Mouse (Mus musculus) intestine, embryonic 15.5 days (tissue): ENCODE measurements around the gene Clptm1. TPM values are rescaled to one million over a fixed set of nuclear protein-coding genes. Genes with fewer than 3 reads are reported as not detected.
A peak's percentile ranks its signal among the peaks of the same experiment; 100 is the strongest.

ENCODE experiments used
- ATAC-seq: fragments of 200-750 bp; cut with Nextera tagmentation; 2 replicates; pipeline ENCODE4 v1.8.0; 2017; ENCODE audit warnings: moderate TSS enrichment, moderate library complexity
- H3K27ac ChIP-seq: fragments of 300-500 bp; sonication (generic); 2 replicates; pipeline ENCODE4 v1.5.1; 2015; ENCODE audit warnings: mild to moderate bottlenecking, inconsistent platforms
- H3K27me3 ChIP-seq: fragments of 300-500 bp; sonication (generic); replicated peaks from 2 replicates; pipeline ENCODE4 v1.6.1; 2015; ENCODE audit warnings: inconsistent platforms
- H3K36me3 ChIP-seq: fragments of 300-500 bp; sonication (generic); 2 replicates; pipeline ENCODE4 v1.6.1; 2015; ENCODE audit warnings: inconsistent platforms
- H3K4me1 ChIP-seq: fragments of 300-500 bp; sonication (generic); replicated peaks from 2 replicates; pipeline ENCODE4 v1.6.1; 2015; ENCODE audit warnings: inconsistent platforms
- H3K4me2 ChIP-seq: fragments of 300-500 bp; sonication (generic); replicated peaks from 2 replicates; pipeline ENCODE4 v1.6.1; 2015; ENCODE audit warnings: mild to moderate bottlenecking, inconsistent platforms
- H3K4me3 ChIP-seq: fragments of 300-500 bp; sonication (generic); replicated peaks from 2 replicates; pipeline ENCODE4 v1.5.1; 2015; ENCODE audit warnings: inconsistent platforms
- H3K9ac ChIP-seq: fragments of 300-500 bp; sonication (generic); 2 replicates; pipeline ENCODE4 v1.6.1; 2015; ENCODE audit warnings: inconsistent platforms
- H3K9me3 ChIP-seq: fragments of 300-500 bp; sonication (generic); 2 replicates; pipeline ENCODE4 v1.6.1; 2016; ENCODE audit warnings: inconsistent platforms
- WGBS: fragments of 180-500 bp; shearing (Covaris S2); methylation state at CpG from one replicate; pipeline ENCODE4 v1.1.7; 2015; 5-methylcytosine and 5-hydroxymethylcytosine counted together
- polyA plus RNA-seq: library from polyadenylated mRNA; unstranded; fragments of >200 nt; fragmentation: Nextera tagmentation; extraction: Ambion mirVana; gene quantifications from 2 replicates; pipeline ENCODE4 v1.2.1, GENCODE M21; 2015

The Clptm1 gene
- 77.2 and 85.6 TPM in 2 replicates for polyA plus RNA-seq

DNA sequence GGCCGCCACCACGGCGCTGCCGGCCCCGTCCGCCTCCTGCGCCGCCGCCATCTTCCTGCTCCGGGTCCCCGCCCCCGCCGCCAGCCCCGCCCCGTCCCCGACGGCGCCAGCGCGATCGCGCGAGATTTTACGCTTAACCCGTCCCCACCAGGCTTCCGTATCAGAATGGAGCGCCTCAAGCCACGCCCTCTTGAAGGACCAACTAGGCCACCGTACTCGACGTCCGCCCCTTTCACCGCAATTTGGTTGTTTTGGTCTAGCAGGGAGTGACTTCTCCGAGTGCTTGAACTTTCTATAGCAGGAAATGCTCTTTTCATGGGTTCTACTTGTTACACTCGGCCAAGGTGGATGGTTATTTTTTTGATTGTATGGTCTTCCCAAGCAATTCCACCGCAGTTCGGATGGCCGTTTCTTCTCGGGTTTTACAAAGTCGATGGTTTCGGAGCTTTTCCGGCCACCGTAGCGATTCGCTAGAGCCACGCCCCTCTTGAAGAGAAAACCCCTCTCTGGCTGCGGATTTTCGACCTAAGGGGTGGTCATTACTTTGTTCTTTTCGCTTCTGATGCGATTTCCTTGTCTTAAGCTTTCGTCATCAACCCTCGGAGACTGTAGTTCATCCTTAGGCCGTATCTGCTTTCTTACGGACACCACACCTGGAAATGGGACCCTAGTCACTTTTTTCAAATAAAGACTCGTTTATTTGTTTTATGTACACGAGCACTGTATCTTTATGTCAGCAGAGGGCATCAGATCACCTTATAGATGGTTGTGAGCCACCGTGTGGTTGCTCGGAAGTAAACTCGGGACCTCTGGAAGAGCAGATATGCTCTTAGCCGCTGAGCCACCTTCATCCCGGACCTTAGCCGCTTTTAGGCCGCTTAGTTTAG lies at the start of gene Clptm1:
Gene Clptm1, minus strand, starts transcription at position 79 of the 887 bp plus-strand sequence.
- Histone ChIP-seq H3K4me1 (peaks cover 21% of the 10 kb centered on the region), H3K9ac (peak within 1 kb of the TSS; percentile 86), H3K4me2 (peak within 1 kb of the TSS; percentile 72), H3K4me3 (peak within 1 kb of the TSS; percentile 95), H3K27ac (peak within 1 kb of the TSS; percentile 88), H3K27me3 (no peaks in the 10 kb centered on the region), H3K36me3 (no peaks in the 10 kb centered on the region), H3K9me3 (no peaks in the 10 kb centered on the region)
- ATAC-seq = peak; percentile 87
- WGBS = under 1% methylated on average over 63 of the region's 63 CpGs

DNA sequence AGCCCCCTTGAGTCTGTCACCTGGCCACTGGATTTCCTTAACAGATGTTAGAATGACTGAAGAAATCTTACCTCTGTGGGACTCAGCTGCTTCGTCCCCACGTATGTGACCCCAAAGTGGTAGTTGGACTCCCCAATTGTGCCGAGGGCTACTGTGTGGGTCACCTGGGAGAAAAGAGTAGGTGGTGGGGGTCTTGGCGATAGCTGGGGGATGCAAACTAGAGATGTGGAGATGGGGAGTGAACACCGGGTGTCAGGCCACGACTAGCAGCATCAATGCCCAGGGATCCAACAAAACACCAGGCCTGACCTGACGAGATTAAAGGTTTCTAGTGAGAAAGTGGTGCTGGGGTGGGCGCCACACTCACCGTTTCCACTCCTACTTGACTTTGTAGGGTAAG lies 48.8 kb upstream of the Clptm1 start:
- Histone ChIP-seq H3K4me1 (peaks cover 9% of the 10 kb centered on the region; the same call in 1 of the 2 replicates), H3K27ac (no peak overlapping the region), H3K36me3 (peaks cover 30% of the 10 kb centered on the region), H3K4me2 (peak overlapping the region; percentile 79; the same call in 1 of the 2 replicates), H3K9me3 (no peaks in the 10 kb centered on the region), H3K9ac (peak overlapping the region; percentile 96), H3K4me3 (no peak overlapping the region), H3K27me3 (no peaks in the 10 kb centered on the region)
- no peak for ATAC-seq
- 86% methylated on average over 9 of the region's 9 CpGs for WGBS

DNA sequence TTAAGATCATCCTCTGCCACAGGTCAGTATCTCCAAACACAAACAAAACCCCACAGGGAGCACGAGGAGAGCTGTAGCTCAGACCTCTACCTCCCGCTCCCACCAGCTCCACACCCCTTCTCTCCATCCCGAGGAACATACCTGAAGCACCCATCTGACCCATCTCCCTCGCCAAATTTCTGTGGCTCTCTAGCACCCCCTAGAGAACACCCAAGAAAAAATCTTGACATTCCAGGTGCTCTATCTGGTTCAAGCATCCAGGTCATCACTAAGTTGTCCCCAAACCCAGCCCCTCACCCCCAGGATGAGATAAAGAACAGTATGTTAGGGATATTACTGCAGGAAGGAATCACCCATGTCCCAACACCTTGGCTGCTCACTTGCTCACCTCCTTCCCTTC lies 48.4 kb upstream of the Clptm1 start:
- no peak overlapping the region for H3K9ac ChIP-seq
- H3K4me3 ChIP-seq = no peak overlapping the region
- no peaks in the 10 kb centered on the region for H3K9me3 ChIP-seq
- WGBS = 39% methylated on average over 4 of the region's 4 CpGs
- H3K4me2 ChIP-seq = no peak overlapping the region
- H3K27me3 ChIP-seq = no peaks in the 10 kb centered on the region
- H3K4me1 ChIP-seq = peaks cover 9% of the 10 kb centered on the region; the same call in 1 of the 2 replicates
- peaks cover 30% of the 10 kb centered on the region for H3K36me3 ChIP-seq
- ATAC-seq = no peak
- H3K27ac ChIP-seq = no peak overlapping the region

DNA sequence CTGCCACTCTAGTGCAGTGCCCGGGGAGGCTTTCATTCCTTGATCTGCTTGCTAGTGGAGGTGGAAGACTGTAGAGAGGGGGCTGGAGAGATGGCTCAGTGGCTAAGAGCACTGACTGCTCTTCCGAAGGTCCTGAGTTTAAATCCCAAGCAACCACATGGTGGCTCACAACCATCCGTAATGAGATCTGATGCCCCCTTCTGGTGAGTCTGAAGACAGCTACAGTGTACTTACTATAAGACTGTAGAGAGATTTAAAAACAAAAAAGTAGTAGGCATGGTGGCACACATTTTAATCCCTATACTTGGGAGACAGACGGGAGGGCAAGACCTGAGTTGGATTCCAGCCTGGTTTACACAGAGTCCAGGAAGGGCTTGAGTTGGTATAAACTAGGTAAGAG lies 47.6 kb upstream of the Clptm1 start:
- Histone ChIP-seq H3K4me1 (peaks cover 9% of the 10 kb centered on the region; the same call in 1 of the 2 replicates), H3K27ac (no peak overlapping the region), H3K9me3 (no peaks in the 10 kb centered on the region), H3K4me3 (no peak overlapping the region), H3K4me2 (no peak overlapping the region), H3K9ac (no peak overlapping the region), H3K27me3 (no peaks in the 10 kb centered on the region), H3K36me3 (peaks cover 30% of the 10 kb centered on the region)
- no peak for ATAC-seq
- 77% methylated on average over 4 of the region's 4 CpGs for WGBS

DNA sequence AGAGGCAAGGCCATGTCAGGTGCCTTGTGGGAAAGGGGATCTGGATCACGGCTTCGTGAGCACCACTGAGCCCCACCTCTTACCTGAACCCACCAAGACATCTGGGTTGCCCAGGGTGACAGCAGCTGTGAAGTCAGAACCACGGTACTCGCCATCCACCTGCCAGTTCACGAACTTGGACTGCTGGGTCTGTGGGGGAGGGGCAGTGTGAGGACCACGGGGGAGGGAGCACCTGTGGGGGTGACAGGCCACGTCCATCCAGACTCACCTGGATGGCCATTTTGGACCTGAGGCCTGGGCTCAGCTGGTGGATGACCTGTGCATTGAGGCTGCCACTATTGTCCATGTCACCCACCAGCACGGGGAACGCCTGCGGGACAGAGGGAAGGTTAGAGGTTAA lies 45.8 kb upstream of the Clptm1 start:
- Histone ChIP-seq H3K4me3 (no peak overlapping the region), H3K9me3 (no peaks in the 10 kb centered on the region), H3K36me3 (peaks cover 38% of the 10 kb centered on the region), H3K27ac (no peak overlapping the region), H3K4me1 (0 out of 2 replicates have a peak, but pooled peaks cover 9% of the 10 kb centered on the region), H3K4me2 (no peak overlapping the region), H3K9ac (no peak overlapping the region), H3K27me3 (no peaks in the 10 kb centered on the region)
- 88% methylated on average over 10 of the region's 10 CpGs for WGBS
- ATAC-seq = no peak

DNA sequence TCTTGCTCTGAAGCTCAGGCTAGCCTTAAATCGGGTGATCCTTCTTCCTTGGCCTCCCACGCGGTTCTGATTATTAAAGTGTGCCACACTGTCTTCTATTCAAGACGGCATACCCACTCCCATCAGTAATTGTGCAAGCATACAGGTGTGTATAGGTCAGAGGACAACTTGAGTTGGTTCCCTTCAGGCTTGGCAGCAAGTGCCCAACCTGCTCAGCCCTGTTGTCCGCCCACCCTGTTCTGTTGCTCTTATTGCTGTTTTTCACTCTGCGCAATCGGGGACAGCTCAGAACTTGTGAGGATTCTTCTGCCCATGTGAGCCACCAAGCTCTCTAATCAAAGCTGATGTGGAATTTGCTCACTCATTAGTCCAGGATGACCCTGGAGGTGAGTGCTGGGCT lies 40.4 kb upstream of the Clptm1 start:
- WGBS = 97% methylated on average over 7 of the region's 7 CpGs
- no peak overlapping the region for H3K4me2 ChIP-seq
- H3K36me3 ChIP-seq = peaks cover 30% of the 10 kb centered on the region
- H3K9ac ChIP-seq = no peak overlapping the region
- H3K4me3 ChIP-seq = no peak overlapping the region
- H3K27ac ChIP-seq = no peak overlapping the region
- no peaks in the 10 kb centered on the region for H3K9me3 ChIP-seq
- no peaks in the 10 kb centered on the region for H3K27me3 ChIP-seq
- peaks cover 17% of the 10 kb centered on the region for H3K4me1 ChIP-seq
- ATAC-seq = no peak

DNA sequence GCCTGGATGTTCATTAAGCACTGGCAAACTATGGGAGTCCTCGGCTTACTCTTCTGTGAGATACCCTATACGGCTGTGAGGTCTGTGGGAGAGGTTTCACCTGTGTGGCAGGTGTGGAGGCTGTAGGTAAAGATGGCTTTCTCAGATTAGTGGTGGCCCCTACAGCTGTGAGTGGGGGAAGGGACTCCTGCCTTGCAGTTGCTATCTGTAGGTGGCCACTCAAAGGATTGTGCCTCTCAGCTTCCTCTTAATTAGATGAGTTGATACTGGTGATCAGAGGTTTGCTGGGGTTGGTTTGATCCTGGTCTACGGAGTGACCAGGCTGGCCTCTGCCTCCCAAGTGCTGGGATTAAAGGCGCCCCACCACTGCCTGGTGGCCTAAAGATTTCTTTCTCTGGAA lies 39.6 kb upstream of the Clptm1 start:
- WGBS = 87% methylated on average over 4 of the region's 4 CpGs
- no peak for ATAC-seq

DNA sequence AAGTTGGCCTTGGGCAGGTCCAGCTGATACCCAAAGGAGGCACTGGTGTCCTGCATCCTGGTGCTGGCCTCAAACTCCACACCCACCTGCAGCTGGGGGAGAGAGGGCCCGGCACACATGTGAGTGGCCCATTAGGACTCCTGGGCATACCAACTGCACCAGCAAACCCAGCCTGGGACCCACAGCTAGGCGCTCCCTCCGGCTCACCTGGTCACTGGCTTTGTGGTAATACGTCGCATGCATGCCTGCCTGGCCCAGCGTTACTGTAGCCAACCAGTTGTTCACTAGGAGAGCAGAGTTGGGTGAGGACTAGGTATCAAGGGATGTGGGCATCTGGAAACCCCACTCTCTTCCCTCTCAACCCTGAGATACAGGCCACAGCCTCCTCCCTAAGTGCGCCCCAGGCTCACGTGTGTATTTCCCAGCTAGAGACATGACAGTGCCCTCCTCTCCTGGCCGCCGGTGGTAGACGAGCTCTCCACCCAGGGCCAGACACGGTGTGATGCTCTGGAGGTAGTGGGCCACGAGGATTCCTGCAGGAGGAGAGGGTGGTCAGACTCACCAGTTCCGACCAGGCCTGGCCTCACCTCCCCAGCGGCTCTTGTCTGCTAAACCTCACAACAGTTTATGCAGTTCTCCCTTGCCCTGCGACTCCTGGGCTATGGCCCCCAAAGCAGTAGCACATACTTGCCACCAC lies 38.2 kb upstream of the Clptm1 start:
- 90% methylated on average over 16 of the region's 16 CpGs for WGBS
- peaks cover 16% of the 10 kb centered on the region for H3K36me3 ChIP-seq
- no peak overlapping the region for H3K27ac ChIP-seq
- ATAC-seq = no peak
- H3K9me3 ChIP-seq = no peaks in the 10 kb centered on the region
- no peaks in the 10 kb centered on the region for H3K27me3 ChIP-seq
- H3K4me1 ChIP-seq = peaks cover 35% of the 10 kb centered on the region
- H3K4me3 ChIP-seq = no peak overlapping the region
- H3K9ac ChIP-seq = no peak overlapping the region
- H3K4me2 ChIP-seq = no peak overlapping the region

More for the DNA sequence above, 39.6 kb upstream of the Clptm1 start:
- Histone ChIP-seq H3K4me3 (no peak overlapping the region), H3K9me3 (no peaks in the 10 kb centered on the region), H3K4me1 (peaks cover 20% of the 10 kb centered on the region), H3K27ac (no peak overlapping the region), H3K36me3 (peaks cover 23% of the 10 kb centered on the region), H3K27me3 (no peaks in the 10 kb centered on the region), H3K4me2 (no peak overlapping the region), H3K9ac (no peak overlapping the region)

DNA sequence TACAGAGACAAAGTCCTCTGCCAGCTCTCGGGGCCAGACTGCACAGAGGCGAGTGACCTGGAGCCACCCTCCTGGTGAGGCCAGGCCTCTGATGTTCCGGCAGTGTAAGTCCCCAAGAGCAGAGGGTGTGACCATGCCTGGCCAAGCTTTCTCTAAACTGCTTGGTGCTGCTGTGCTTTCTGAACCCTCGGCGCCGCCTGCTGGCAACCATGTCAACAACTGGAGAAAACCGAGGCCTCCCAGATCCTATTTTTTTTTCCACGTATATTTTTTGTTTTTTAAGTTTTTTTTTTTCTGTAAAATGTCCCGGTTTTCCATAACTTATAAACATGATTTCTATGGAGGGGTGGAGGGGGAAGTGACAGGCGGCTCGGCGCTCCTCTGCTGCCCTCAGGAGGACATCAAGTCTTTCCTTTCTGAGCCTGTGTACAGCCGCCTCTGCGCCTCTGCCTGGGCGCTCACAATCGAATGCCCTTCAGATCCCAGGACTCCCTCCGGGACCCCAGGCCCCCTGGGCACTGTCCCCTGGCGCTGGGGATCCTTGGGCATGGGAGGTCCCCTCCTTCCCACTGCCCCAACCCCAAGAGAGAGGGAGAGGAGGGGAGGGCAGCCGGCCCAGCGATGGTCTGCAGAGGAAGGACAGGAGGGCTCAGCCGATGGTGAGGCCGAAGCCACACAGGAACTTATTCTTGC lies 36.4 kb upstream of the Clptm1 start:
- peak overlapping the region; percentile 28; the same call in 1 of the 2 replicates for H3K9ac ChIP-seq
- peaks cover 37% of the 10 kb centered on the region for H3K4me1 ChIP-seq
- peak overlapping the region; percentile 83 for H3K27ac ChIP-seq
- peak; percentile 92 for ATAC-seq
- no peak overlapping the region for H3K4me3 ChIP-seq
- H3K4me2 ChIP-seq = 0 out of 2 replicates have a peak overlapping the region, but pooled peaks have one; percentile 9
- H3K9me3 ChIP-seq = no peaks in the 10 kb centered on the region
- 28% methylated on average over 22 of the region's 22 CpGs for WGBS
- no peaks in the 10 kb centered on the region for H3K27me3 ChIP-seq
- H3K36me3 ChIP-seq = peaks cover 10% of the 10 kb centered on the region

DNA sequence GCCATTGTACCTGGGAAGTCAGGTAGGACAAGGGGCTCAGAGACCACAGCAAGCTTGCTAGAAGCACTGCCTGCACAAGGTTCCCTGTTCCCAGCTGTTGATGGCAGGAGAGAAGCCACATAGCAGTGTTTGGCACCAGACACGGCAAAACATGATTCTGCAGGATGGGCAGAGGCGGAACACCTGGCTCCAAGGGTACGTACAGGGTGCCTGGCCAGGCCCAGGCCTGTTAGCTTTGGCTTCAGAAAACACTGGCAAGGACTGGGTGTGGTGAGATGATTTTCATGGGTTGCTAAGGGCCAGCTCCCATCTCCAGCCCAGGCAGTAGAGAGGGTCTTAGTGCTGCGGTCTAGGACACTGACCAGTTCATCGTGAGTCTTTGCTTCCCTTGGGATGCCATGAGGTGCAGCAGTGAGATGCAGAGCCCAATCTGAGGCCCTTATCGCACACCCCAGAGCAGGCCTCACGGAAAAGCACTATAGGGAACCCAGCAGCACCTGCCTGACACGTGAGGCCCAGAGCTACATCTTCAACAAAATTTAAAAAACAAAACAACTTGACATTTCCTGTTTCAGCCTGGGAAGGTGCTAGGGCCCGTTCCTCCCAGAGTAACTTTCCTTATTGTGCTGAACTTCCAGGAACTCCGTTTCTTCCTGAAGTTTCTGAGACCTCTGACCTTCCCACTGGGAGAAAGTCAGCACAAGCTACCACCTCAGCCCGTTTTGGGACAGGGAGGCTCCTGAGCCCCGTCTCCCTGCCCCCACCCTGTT lies 35.7 kb upstream of the Clptm1 start:
- no peaks in the 10 kb centered on the region for H3K27me3 ChIP-seq
- H3K27ac ChIP-seq = peak overlapping the region; percentile 61
- H3K4me1 ChIP-seq = peaks cover 37% of the 10 kb centered on the region
- WGBS = 46% methylated on average over 12 of the region's 12 CpGs
- no peak overlapping the region for H3K9ac ChIP-seq
- no peaks in the 10 kb centered on the region for H3K9me3 ChIP-seq
- peak; percentile 54 for ATAC-seq
- H3K4me2 ChIP-seq = 0 out of 2 replicates have a peak overlapping the region, but pooled peaks have one; percentile 9
- no peak overlapping the region for H3K4me3 ChIP-seq
- peaks cover 8% of the 10 kb centered on the region; the same call in 1 of the 2 replicates for H3K36me3 ChIP-seq

DNA sequence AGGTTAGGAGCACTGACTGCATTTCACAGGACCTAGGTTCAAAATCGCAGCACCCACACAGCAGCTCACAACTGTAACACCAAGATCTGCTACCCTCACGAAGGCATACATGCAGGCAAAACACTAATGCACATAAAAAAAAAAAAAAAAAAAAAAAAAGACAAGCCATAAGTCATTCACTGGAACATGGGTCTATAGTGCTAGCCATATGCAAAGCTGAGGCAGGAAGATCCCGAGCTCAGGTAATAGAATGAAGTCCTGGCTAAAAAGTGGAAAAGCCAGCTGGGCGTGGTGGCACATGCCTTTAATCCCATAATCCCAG lies 35.0 kb upstream of the Clptm1 start:
- H3K9me3 ChIP-seq = no peaks in the 10 kb centered on the region
- no peaks in the 10 kb centered on the region for H3K27me3 ChIP-seq
- no peak for ATAC-seq
- peaks cover 43% of the 10 kb centered on the region for H3K4me1 ChIP-seq
- H3K36me3 ChIP-seq = peaks cover 6% of the 10 kb centered on the region; the same call in 1 of the 2 replicates
- 86% methylated on average over 4 of the region's 4 CpGs for WGBS
- no peak overlapping the region for H3K9ac ChIP-seq
- H3K27ac ChIP-seq = no peak overlapping the region
- no peak overlapping the region for H3K4me2 ChIP-seq
- H3K4me3 ChIP-seq = no peak overlapping the region
